Mouse (Mus musculus) lung, adult 2 months (tissue): ENCODE measurements at regions not wholly inside any gene's neighbourhood (a gene's known extent, or its start where the extent isn't known, plus 50 kb on each side); places are given as distances from the start of the nearest gene placed in this dataset.

ENCODE experiments used
- CTCF ChIP-seq: fragments of 200-500 bp; IDR thresholded peaks from 2 replicates; pipeline ENCODE4 v1.5.1; 2011; ENCODE audit warnings: mild to moderate bottlenecking, low read length, control low read depth; ENCODE audit not compliant: insufficient read depth
- POLR2A ChIP-seq: fragments of 200-500 bp; IDR thresholded peaks from 2 replicates; pipeline ENCODE4 v1.6.1; 2011; ENCODE audit warnings: low read depth, mild to moderate bottlenecking, control low read depth, low read length, borderline replicate concordance; ENCODE audit errors: extremely low read depth

- TF ChIP-seq POLR2A = no peak
- TF ChIP-seq CTCF = no peak
Measured at GRCm38 (mm10) chr16:92928201-92928600, 102.3 kb upstream of the Runx1 start.
